Mouse (Mus musculus): ENCODE measurements at regions not wholly inside any gene's neighbourhood (a gene's known extent, or its start where the extent isn't known, plus 50 kb on each side); places are given as distances from the start of the nearest gene placed in this dataset.

DNA sequence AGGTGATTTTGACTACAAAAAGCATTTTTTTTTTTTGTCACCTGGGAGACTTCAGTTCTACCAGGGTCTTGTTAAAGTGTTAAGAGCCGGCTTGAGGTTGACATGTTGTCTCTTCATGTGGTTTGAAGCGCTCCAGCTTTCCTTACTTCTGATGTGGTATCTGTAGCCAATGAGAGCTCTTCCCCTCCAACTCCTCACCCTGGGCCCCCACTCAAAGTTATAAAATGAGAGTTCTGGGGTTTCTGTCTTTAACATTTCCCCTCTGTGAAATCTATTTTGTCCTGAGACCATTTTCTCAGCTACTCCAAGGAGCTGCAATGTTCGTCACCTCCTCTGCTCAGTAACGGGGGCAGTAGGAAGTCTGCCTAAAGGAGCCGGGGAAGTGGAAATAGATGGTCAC is 369.1 kb downstream of the Cog6 start:
- no peak for TF ChIP-seq POLR2A (IDR thresholded peaks at IDR 0.05; ENCODE audit: extremely low read depth, insufficient read depth, low read length)
- no peak for TF ChIP-seq CTCF (IDR thresholded peaks at IDR 0.05; ENCODE audit: low read depth, low read length)
